Mouse (Mus musculus) left cerebral cortex, adult 2 months (tissue): ENCODE data around the gene Pik3ip1. TPM values are rescaled to one million over a fixed set of nuclear protein-coding genes. Genes with fewer than 3 reads are reported as not detected.

Experiments
- DNase-seq, 2 experiments: peaks; one replicate each; pipeline ENCODE4 v3.0.0; 2021 to 2022; ENCODE audit warnings: low spot score in 2 of 2, mixed read lengths in 1 of 2; ENCODE audit errors: extremely low spot score in 1 of 2
- H3K27ac ChIP-seq: fragments of 200-600 bp; 2 replicates; pipeline ENCODE4 v1.8.1; 2022
- H3K4me3 ChIP-seq: fragments of 200-600 bp; 2 replicates; pipeline ENCODE4 v1.8.1; 2022
- CTCF ChIP-seq: fragments of 200-600 bp; IDR thresholded peaks from 2 replicates; pipeline ENCODE4 v1.8.1; 2022; ENCODE audit warnings: antibody characterized with exemption, mild to moderate bottlenecking, moderate library complexity
- intact Hi-C: fragments of 180-260 bp; cut with DNase I; formaldehyde crosslinking; loops from one replicate; pipeline ENCODE4 v1.15.1; 2025
- total RNA-seq, 2 experiments: library from RNA; stranded (reverse); gene quantifications; 2 replicates each; pipeline ENCODE4 v1.2.3; 2021

The Pik3ip1 gene
- total RNA-seq, 2 experiments from 2014 or later, result 28.1 to 31.5 TPM

DNA sequence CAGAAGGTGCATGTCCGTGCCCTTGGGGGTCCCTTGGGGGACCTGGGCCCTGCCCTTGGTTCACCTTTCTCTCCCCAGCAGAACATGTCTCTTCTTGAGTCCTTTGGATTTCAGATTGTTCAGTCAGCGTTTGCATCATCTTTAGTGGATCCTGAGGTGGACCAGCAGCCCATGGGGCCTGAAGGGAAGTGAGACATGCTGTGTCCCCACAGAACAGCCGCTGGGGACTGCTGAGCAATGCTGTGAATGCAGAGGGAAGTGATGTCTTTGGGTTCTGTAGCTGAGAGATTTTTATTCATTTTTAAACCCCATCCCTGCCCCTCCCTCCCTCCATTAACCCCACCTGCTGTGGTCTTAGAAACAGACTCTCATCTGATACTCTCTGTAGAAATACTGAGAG, 22.3 kb upstream of the Pik3ip1 start:
- no peak for TF ChIP-seq CTCF
- Histone ChIP-seq H3K27ac (no peak overlapping the region), H3K4me3 (no peak overlapping the region)
- DNase-seq, result no peak
- intact Hi-C loops, result no loop called here

DNA sequence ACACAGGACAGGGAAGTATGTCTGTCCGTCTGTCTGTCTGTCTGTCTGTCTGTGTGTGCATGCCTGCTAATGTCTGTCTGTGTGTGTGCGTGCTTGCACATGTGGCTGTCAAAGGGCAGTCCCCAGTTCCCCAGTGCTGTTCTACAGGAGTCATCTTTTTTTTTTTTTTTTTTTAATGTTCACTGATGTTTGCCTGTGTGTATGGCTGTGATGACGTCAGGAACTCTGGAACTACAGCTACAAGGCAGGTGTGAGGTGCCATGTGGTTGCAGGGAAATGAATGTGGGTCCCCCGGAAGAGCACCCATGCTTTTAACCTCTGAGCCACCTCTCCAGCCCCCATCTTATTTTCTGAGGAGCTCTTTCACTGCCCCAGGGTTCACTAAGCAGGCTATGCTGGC, 20.3 kb upstream of the Pik3ip1 start:
- Histone ChIP-seq H3K4me3 (no peak overlapping the region), H3K27ac (no peak overlapping the region)
- intact Hi-C loops, result no loop called here
- TF ChIP-seq CTCF, result no peak
- DNase-seq, result no peak

DNA sequence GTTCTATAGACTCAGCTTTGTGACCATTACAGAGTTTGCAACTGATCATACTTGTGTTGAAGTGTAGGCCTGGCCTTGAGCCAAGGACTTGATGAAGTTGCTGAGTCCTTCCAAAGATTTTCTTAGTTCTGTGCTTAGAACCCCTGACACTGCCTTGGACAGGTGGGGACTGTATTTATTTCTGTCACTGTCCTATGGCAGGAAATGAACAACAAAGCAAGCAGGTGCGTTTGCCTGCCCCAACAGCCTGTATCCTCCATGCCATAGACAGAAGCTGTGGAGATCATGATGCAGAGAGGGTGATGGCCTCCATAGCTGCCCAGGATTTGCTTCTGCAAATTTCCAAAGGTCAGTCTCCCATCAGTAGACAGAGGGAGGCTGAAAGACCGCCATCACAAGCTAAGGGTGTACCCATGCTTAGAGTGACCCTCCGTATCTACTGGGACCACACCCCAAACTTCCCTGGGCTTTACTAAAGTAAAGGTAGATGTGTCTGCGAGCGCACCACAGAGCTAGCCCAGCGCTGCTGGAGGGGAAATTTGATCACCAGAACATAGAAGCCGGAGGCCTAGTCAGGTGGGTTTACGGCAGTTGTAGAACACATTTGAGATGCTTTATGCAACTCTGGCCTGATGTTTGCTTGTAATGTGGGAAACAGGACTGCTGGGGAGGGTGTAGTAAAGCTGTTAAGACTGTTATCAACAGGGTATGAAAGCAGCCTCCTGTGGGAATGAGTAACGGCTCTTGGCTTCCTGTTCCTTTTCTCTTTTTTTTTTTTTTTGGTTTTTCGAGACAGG, 19.2 kb upstream of the Pik3ip1 start:
- H3K4me3 ChIP-seq, result no peak overlapping the region
- no peak overlapping the region for H3K27ac ChIP-seq
- no peak for DNase-seq
- intact Hi-C loops, result no loop called here
- no peak for TF ChIP-seq CTCF

DNA sequence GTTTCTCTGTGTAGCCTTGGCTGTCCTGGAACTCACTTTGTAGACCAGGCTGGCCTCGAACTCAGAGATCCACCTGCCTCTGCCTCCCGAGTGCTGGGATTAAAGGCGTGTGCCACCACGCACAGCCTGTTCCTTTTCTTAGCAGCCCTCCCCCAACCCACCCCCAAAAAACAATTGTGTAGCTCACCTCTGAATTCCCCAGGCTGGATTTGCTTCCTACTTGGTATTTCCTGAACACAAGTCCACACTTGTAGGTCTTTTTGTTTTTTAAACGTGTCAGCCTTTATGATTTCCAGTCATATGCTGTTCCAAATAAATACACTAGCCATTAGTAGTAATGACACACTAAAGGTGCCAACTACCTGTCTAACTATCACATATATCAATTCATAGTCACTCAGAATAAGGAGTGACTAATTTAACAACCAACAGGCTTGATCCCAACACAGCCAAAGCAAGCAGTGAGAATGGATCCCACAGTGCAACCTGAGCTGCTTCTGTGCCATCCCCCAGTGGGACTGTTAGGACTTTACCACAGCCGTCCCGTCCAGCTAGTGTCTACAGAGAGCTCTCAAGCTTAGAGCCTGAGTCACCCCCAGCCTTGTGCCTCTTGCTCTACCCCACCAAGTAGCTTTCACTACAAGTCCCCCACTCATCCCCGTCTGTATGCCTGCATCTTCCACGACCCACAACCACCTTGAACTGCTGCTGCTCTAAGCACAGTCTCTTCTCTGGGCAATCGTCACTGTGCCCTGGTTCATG, 18.4 kb upstream of the Pik3ip1 start:
- Histone ChIP-seq H3K4me3 (no peak overlapping the region), H3K27ac (no peak overlapping the region)
- no peak for TF ChIP-seq CTCF
- intact Hi-C loops, result no loop called here
- DNase-seq, result no peak

DNA sequence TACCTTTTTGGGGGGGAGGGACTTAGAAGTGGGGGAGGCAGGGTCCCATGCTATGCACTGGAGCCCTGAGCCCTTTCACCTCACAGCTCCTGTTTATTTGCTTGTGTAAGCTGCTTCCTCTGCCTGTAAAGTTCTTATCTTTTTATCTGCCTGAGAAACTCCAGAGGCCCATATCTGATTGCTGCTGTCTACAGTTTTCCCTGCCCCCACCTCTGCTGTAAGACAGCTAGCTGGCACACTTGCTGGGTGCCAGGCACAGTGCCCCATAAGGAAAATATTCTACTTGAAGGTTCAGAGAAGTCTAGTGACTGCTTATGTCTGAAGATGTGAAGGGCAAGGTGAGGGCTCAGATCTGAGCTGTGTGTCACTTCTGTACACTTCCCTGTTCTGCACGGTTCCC, 16.9 kb upstream of the Pik3ip1 start:
- intact Hi-C loops, result no loop called here
- Histone ChIP-seq H3K27ac (no peak overlapping the region), H3K4me3 (no peak overlapping the region)
- no peak for TF ChIP-seq CTCF
- DNase-seq, result no peak

DNA sequence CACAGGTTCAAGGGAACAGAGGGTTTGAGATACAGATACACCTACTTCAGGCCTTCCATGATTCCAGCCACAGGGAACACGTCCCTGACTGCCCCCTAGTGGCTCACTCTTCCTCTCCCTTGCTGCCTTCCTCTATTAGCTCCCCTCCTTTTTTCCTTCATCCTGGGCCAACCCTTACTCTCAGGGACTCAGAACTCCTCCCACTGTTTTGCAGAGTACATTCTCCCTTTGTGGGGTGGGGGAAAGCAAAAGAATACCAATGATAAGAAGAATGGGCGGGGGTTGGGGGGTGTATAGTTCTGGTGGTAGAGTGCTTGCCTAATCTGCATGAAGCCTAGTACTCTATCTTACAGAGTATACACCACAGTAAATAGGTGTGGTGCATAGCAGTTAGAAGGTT, 16.1 kb upstream of the Pik3ip1 start:
- intact Hi-C loops, result loop anchor here (2.0 kb wide), 1 partner anchor 23 kb away; no protein-coding TSS in a partner anchor
- Histone ChIP-seq H3K4me3 (no peak overlapping the region), H3K27ac (no peak overlapping the region)
- DNase-seq, result peak; percentile 48 to 51
- peak; percentile 75 for TF ChIP-seq CTCF

DNA sequence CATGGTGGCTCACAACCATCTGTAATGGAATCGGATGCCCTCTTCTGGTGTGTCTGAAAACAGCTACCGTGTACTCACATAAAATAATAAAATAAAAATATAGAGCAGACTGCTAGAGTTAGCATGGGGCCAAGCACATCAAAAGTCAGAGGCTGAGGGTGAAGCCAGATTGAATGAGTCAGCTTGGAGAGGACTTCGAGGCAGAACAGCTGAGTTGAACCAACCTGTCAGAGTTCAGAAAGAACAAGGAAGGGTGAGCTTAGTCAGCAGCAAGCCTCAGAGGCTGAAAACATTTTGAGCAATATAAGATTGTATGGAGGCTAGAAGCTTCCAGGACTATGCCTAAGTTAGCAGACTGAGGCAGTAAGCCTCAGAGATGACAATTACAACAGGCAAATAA, 11.9 kb upstream of the Pik3ip1 start:
- Histone ChIP-seq H3K4me3 (no peak overlapping the region), H3K27ac (no peak overlapping the region)
- TF ChIP-seq CTCF, result no peak
- intact Hi-C loops, result no loop called here
- DNase-seq, result no peak

DNA sequence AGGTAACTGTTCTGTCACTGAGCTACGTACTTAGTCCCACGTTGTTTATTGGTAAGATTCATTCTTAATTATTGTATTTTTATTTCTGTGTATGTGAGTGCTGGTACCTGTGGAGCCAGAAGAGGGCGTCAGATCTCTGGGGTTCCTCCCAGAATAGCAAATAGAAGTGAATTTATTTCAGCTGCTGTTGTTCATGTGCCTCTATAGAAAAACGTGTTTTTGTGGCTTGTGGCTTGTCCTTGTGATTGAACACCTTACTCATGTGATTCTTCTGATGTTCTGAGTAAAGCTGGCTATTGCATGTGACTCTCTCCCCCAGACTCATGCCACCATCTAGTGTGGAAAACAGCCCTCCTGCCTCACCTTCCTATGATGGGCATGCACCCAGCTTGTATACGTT, 1.9 kb upstream of the Pik3ip1 start:
- no peak; the same call in 1 of the 2 replicates for TF ChIP-seq CTCF

DNA sequence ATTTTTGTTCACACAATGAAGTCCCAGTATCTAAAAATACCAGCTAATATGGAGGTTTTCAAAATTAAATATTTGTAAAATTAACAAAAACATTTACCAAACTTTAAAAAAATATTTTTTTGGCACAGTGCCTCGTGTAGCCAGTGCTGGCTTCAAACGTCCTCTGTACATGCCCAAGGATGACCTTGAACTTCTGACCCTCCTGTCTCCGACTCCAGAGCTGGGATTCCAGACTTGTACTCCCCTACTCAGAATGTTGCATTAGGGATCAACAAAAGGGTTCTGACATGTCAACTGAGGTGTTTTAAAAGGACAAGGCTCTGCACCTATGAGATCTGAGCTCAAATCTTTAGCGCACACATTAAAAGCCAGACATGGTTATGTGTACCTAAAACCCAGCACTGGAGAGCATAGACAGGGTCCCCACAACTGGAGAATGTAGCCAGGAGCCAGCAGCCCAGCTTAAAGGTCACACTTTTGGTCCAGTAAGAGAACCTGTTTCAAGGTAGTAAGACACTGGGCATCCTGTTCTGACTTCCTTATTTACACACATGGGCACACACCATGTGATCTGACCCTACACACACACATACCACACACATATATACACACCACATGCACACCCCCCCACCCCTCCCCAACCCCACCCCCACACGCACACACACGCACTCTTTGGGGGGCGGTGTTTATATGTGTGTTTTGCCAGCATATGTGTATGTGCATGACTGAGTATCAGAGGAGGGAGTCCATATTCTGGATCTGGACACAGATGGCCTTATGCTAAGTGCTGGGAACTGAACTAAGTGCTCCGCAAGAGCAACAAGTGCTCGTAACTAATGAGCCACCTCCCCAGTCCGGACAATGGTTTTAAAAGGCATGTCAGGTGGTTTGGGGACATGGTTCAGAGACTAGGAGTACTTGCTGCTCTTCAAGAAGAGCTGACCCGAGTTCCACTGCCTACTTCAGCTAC, 1.1 kb upstream of the Pik3ip1 start:
- Histone ChIP-seq H3K4me3 (no peak overlapping the region), H3K27ac (no peak overlapping the region; the same call in 1 of the 2 replicates)
- no peak for DNase-seq
- no peak for TF ChIP-seq CTCF
- intact Hi-C loops, result no loop called here

More for the DNA sequence above, 1.9 kb upstream of the Pik3ip1 start:
- intact Hi-C loops, result no loop called here
- H3K4me3 ChIP-seq, result no peak overlapping the region
- DNase-seq, result no peak
- no peak overlapping the region for H3K27ac ChIP-seq

DNA sequence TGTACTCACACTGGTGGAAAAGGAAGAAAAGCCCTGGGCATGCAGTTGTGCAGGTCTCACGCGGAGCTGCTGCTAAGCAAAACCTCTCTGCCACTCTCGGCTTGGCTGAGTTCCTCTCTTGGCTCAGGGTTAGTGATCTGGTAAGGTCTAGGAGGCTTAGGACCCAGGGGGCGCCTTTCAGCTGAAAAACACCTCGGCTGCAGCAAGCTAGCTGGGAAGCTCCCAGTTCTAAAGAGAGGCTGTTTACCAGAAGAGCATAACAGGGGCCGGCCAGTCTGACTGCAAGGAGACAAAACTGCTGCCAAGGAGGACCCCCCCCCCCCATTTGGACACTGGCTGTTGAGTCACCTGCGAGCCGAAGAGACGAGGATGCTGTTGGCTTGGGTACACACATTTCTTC, 365 bp downstream of the Pik3ip1 start:
- H3K27ac ChIP-seq, result peak overlapping the region; percentile 91
- peak; percentile 80 to 85 for DNase-seq
- H3K4me3 ChIP-seq, result peak overlapping the region; percentile 82
- intact Hi-C loops, result loop anchor here (2.0 kb wide), 1 partner anchor 40 kb away; no protein-coding TSS in a partner anchor
- TF ChIP-seq CTCF, result peak; percentile 51

DNA sequence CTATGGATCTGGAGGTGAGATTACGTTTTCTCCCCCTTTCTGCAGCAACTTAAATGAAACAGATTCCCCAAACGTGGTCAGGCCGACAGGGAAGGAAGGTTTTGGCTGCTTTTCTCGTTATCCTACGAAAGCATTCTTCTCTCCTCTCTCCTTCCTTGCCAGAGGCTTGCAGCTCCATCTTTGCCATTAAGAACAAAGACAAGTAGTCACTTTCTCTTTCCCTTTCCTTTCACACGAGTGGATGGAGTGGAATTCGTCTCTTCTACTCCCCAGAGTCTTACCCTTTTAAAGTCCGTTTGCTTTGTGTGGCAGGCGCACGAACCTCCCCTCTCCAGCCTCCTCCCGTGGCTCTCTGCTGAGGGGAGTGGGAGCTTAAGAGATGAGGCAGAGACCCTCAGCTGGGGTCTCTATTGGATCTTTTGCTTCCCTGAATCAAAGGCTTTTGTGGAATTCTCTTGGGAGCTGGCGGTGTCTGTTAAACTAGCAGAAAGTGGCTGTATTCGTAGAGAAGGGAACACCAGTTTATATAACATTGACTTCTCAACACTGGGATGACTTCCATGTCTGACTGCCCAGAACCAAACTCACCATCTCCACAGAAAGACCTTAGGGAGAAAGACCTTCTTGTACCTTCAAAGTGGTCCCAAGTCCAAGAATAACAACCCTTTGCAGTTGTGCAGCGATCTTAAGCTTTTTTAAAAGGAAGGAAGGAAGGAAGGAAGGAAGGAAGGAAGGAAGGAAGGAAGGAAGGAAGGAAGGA, 970 bp downstream of the Pik3ip1 start:
- Histone ChIP-seq H3K4me3 (peak overlapping the region; percentile 82), H3K27ac (peak overlapping the region; percentile 91)
- DNase-seq, result no peak
- intact Hi-C loops, result loop anchor here (1.0 to 2.0 kb wide), 2 partner anchors 40 to 78 kb away; partner anchors contain the start of gene Limk2
- no peak for TF ChIP-seq CTCF
